18 mouse cellular contexts compared by ENCODE assay signal in the genomic region with DNA sequence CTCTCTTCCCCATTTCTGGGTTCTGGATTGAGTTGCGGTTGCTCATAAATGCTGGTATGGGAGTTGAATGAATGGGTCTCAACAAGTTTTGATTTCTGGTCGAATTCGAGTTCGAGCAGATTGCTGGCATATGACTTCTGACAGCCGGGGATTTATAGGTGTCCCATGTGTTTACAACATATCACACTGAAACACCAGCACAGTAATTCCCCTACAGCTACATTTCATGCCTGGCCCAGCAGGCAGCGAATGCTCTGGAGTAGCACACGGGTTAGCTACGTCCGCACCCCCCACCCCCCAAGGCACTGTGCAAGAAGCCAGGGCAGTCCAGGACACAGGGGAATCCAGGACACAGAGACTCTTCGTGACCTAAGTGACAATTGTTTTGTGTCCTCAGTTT.
DNase-seq lines count a peak whose midpoint lies in the region; ATAC-seq lines count a peak whose summit lies in the region.
"Had no signal": no experiment of that assay in that cellular context is flagged by ENCODE, and none has a peak within 500 bp of the region (broad histone marks: within the 10 kb centered on the region; RNA-seq: fewer than 3 reads in every experiment).

No protein-coding gene starts in this region.

- peak overlapping the region; percentile 97 for H3K4me2 ChIP-seq in limb, embryonic 12.5 days

- peaks cover 30% of the 10 kb centered on the region for H3K4me1 ChIP-seq in limb, embryonic 12.5 days (replicated peaks)

- DNase-seq in embryo, embryonic 10.5 days (ENCODE audit: low spot score) = peak; percentile 9
- no peak for DNase-seq in embryo, embryonic 10 days (ENCODE audit: low spot score)
- DNase-seq in retina, postnatal 1 day = peak; percentile 3
- DNase-seq in retina, embryonic 14.5 days (ENCODE audit: low spot score) = no peak
- DNase-seq in spleen, postnatal 14 days (ENCODE audit: low spot score in 2 of 2) = no peak
- DNase-seq in urinary bladder, postnatal 14 days (ENCODE audit: low spot score) = no peak
- DNase-seq: cerebellum, adult 8-10 months; kidney, postnatal 36 days; thymus, adult 18-20 months had no signal

- no peaks in the 10 kb centered on the region for H3K9me3 ChIP-seq in limb, embryonic 12.5 days
- H3K9me3 ChIP-seq: embryonic facial prominence, embryonic 13.5 days; G1E; hindbrain, embryonic 10.5 days; midbrain, embryonic 15.5 days had no signal

- no peak overlapping the region for H3K27ac ChIP-seq in limb, embryonic 12.5 days
- H3K27ac ChIP-seq: embryonic facial prominence, embryonic 13.5 days; hindbrain, embryonic 10.5 days; midbrain, embryonic 15.5 days had no signal

- H3K27me3 ChIP-seq in limb, embryonic 12.5 days = peaks cover 39% of the 10 kb centered on the region

- no peak for ATAC-seq in limb, embryonic 12.5 days (ENCODE audit: insufficient number of reproducible peaks, insufficient read depth, low FRiP score, low TSS enrichment, low read depth)
- no peak for ATAC-seq in megakaryocyte progenitor cell, adult 5-6 weeks (replicated peaks; ENCODE audit: poor library complexity)
- ATAC-seq: activated CD4-positive, CD25-positive, alpha-beta regulatory T cell, adult 4 months; inflammation-experienced regulatory T-cells, adult 6 months had no signal

- no peak overlapping the region for H3K4me3 ChIP-seq in limb, embryonic 12.5 days (replicated peaks)

- WGBS in limb, embryonic 12.5 days = 16% methylated on average over 10 of the region's 10 CpGs

- no peaks in the 10 kb centered on the region for H3K36me3 ChIP-seq in limb, embryonic 12.5 days
- H3K36me3 ChIP-seq: embryonic facial prominence, embryonic 13.5 days; G1E; hindbrain, embryonic 10.5 days; midbrain, embryonic 15.5 days had no signal

- H3K9ac ChIP-seq in limb, embryonic 12.5 days (replicated peaks) = no peak overlapping the region
- H3K9ac ChIP-seq: liver, postnatal 0 days had no signal

Comparison
In these comparisons a context has a peak if more than half of its experiments do, and no peak if none do; other contexts are left out.
1. DNase-seq: peak in embryo, embryonic 10.5 days (single experiment) and retina, postnatal 1 day (single experiment); none in embryo, embryonic 10 days (single experiment), retina, embryonic 14.5 days (single experiment), spleen, postnatal 14 days (0 of 2) and urinary bladder, postnatal 14 days (single experiment).